Mouse (Mus musculus) skeletal muscle tissue, postnatal 0 days (tissue): ENCODE data around the gene Zfp968. TPM values are rescaled to one million over a fixed set of nuclear protein-coding genes. Genes with fewer than 3 reads are reported as not detected.

Source experiments
- polyA plus RNA-seq: library from polyadenylated mRNA; unstranded; fragments of >200 nt; fragmentation: Nextera tagmentation; extraction: Ambion mirVana; gene quantifications from 2 replicates; pipeline ENCODE4 v1.2.1, GENCODE M21; 2015

Zfp968 gene
- 2.3 and 2.7 TPM in 2 replicates for polyA plus RNA-seq

DNA sequence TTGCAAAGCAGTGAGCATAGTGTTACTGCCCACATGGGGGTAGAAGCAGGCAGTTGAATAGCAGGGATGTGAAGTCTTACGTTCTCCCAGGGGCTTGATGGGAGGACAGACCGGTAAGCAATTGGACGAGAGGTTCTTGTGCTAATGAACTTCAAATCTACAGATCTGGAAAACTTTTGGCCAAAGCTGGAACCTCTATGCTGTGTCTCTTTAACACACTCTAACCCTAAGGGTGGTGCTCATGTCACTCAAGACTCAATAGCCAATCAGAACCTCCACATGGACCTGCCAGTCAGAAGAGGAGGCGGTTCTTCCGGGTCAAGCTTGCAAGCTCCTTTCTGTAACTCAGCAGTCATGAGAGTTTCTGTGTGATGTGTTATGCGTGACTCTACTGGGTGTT, at the start of gene Zfp968:
Gene Zfp968, plus strand, starts transcription at position 301 of the 400 bp plus-strand sequence.

DNA sequence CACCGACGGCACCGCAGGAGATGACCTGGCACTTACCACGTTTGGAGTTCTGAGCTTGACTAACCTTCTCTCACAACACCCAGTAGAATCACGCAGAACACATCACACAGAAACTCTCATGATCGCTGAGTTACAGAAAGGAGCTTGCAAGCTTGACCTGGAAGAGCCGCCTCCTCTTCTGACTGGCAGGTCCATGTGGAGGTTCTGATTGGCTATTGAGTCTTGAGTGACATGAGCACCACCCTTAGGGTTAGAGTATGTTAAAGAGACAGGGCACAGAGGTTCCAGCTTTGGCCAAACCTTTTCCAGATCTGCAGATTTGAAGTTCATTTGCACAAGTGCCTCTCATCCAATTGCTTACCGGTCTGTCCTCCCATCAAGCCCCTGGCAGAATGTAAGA, 34.1 kb upstream of the Zfp968 start, which contains the start of gene Gm4631:
Gene Gm4631, minus strand, starts transcription at position 101 of the 400 bp plus-strand sequence.

Other genes with a start within 250 kb of the Zfp968 start
- 2.2 and 3.3 TPM in 2 replicates for gene Gm14399, start 230.4 kb upstream of the Zfp968 start, polyA plus RNA-seq
- gene Gm14443, start 196.6 kb upstream of the Zfp968 start, polyA plus RNA-seq: 0.22 and 0.43 TPM in 2 replicates
- gene Gm14391, start 165.5 kb upstream of the Zfp968 start, polyA plus RNA-seq: 1.4 and 5.2 TPM in 2 replicates
- gene Gm14440, start 97.3 kb upstream of the Zfp968 start, polyA plus RNA-seq: 0.38 TPM in 1 of 2 replicates, not detected in the other
- 5.2 and 6.0 TPM in 2 replicates for gene Gm4631, start 34.2 kb upstream of the Zfp968 start, polyA plus RNA-seq
- 7.2 and 10.1 TPM in 2 replicates for gene Gm4724, start 63.4 kb downstream of the Zfp968 start, polyA plus RNA-seq
- 4.1 TPM in 2 replicates for gene Zfp965, start 97.5 kb downstream of the Zfp968 start, polyA plus RNA-seq